Mouse (Mus musculus): ENCODE measurements around the gene H2-T23.

DNA sequence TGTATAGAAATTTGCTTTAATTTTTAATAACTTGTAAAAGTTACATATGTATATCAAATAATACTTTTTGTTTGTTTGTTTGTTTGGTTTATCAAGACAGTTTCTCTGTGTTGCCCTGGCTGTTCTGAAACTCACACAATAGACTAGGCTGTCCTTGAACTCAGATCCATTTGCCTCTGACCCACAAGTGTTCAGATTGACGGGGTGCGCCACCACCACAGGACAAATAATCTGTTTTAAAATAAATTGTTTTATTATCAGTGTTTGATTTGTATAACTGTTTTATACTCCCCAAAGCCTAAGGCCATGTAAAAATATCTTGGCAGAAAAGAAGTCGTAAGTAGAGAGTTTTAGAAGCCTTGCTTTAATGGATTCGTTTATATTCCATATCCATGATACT is 5.0 kb downstream of the H2-T23 start:
- TF ChIP-seq GATA1 (IDR thresholded peaks at IDR 0.05; ENCODE audit: low read length) (no peak), TAL1 (IDR thresholded peaks at IDR 0.05; ENCODE audit: low read length) (no peak)
